Mouse (Mus musculus) lung, postnatal 36 days (tissue): ENCODE measurements around the gene Lrrc58.
A peak's percentile ranks its signal among the peaks of the same experiment; 100 is the strongest.

Experiments
- DNase-seq: peaks from one replicate; pipeline ENCODE4 v3.0.0; 2022; ENCODE audit warnings: mixed read lengths

Gene Lrrc58

DNA sequence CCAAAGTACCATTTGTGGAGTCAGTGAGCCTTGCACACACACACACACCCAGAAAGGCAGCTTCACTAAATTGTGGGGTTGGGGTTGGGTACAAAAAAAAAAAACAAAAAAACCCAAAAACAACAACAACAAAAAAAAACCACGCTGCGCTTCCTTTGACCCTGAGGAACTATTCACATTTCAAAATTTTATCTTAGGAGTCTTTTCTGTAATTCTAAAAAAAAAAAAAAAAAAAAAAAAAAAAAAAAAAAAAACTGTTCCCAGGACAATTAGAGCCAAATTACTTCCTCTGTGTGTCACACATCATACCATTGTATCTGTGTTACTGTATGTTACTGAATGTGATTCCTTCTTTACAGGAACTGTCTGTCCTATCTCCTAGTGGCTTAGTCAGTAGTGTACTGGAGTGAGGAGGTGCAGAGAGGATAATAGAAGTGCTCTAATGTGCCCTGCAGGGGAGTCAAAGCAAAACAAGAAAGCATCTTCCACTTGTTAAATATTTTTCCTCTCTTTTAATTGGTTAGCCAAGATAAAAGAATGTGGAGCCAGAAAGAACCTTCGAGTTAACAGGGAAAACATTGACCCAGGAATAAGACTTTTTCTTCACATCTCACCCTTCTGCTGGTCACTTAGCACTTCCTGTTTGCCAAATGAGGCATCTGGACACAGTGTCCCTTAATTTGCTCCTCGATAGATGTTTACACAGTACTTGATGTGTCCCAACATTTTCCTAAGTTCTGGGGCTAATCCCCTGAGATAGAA lies 1.5 kb downstream of the Lrrc58 start:
- DNase-seq, result peak; percentile 42

DNA sequence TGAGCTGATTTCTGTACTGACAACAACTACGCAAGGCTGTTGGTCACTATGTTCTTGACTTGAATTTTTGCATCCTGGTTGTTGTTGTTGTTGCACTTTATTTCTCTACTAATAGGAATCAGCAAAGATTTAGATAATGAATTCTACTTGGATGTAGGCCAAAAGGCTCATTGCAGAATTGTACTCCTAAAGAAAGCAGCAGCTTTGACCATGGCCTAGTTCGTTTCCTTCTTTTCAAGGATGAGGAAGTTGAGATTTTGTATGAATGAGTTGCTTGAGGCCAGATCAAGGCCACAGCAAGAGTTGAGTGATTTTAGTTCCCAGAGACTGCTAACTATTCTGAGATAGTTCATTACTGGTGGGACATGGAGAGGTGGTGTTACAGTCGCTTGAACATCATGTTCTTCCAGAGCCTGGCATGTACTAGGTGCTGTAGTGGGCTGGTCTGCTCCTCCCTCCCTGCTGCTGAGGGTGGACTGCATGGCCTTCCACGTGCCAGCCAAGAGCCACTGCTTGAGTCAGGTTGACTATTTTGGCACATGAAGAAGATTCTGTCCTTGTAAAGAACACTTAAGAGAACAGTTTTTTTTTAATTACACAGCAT lies 3.0 kb downstream of the Lrrc58 start:
- DNase-seq, result peak; percentile 70

DNA sequence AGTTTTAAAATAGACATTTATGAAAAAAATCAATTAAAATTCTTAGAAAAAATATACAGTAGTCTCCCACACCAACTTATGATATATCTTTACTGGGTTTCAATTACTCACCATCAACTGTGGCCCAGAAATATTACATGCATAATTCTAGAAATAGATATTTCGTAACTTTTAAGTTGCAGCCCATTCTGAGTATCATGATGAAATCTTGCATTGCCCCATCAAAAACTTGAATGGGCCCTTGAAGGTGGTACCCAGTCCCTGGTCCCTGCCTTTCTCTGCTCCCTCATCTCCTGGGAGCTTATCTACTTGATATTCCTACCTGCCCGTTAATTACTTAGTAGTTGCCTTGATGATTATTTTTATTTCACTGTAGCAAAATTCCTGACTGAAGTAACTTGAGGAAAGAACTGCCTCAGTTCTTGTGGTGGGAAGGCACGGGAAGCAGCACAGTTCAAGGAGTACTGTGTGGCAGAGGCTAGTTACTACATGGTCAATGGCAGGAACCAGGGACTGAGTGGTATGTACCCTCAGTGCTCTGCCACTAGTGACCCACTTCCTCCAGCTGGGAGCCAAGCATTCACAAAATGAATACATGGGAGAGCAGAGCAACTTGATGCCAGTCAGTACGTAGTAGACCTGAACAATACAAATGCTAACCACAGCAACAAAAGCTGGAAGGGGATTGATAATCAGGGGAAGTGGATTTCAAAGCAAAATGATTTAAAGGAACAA lies 6.5 kb downstream of the Lrrc58 start:
- peak; percentile 60 for DNase-seq

DNA sequence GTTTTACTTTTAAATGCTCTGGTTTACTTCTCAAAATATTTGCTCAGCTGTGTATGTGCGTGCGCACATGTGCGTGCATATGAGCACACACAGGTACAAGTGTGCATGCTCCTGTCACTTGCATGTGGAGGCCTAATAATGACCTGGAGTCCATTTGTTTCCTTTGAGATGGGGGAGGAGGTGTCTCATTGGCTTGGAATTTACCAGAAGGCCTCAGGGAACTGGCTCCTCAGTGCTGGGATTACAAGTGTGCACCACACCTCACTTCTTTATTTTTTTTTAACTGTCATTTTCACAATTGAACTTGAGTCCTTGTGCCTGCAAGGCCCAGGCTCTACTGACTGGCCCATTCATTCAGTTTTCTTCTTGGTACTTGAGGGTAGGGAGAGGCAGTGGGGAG lies 9.2 kb downstream of the Lrrc58 start:
- DNase-seq, result no peak

DNA sequence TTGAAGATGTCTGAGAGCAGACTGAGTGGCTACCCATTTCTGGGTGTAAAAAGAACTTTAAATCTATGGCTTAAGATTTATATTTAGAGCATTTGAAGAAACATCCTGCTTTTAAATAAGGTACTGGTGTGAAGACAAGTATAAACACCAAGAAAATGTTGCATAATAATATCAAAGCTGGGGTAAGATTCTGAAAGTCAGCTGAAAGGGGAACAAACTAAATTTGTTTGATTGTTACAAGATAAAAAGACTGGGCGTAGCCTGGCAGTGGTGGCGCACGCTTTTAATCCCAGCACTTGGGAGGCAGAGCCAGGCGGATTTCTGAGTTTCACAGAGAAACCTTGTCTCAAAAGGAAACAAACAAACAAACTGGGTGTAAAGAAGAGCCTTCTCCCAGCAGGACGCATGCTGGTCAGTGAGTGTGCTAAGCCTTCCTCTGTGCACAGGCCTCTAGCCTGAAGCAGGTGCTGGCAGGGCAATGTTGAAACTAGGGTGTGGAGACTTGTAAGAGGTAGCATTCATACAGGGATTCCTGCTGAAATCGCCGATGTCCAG lies 10.8 kb downstream of the Lrrc58 start:
- no peak for DNase-seq

DNA sequence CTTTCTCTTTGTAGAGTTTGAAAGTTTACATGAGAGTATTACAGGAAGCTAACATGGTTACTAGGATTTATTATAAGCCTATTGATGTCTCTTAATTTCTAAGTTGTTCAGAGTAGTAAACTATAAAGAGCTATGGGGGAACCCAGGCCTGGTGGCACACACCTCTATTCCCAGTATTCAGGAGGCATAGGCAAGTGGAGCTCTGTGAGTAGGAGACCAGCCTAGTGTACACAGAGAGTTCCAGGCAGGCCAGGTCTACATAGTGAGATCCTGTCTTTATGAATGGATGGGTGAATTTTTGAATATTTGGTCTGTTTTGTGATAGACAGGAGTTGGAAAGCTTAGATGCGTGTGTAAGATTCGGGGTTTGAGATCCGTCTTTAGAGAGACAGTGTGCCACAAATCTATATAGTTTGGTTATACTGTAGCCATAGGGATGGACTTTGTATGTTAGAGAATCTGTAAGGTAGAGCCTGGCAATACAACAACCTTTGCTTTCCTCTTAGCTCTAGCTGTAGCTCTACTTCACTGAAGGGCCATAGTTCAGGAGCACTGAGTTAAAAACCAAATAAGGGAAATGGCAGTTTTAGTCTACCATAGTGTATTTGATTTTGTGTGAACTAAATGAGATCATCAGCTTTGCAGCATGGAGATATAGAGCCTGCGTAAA lies 11.7 kb downstream of the Lrrc58 start:
- no peak for DNase-seq

DNA sequence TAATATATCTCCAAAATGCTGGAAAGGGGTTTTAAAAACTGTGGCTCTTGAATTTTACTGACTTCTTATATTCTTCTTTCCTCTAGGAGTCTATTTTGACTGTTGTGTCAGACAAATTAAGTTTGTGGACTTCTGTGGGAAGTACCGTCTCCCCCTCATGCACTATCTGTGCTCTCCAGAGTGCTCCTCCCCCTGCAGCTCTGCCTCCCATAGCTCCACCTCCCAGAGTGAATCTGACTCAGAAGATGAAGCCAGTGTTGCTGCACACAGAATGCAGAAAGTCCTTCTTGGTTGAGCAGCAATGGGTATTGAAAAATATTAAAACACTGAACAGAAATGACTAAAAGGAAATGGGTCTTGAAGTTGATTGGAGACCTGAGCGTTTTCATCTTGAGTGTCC lies 13.0 kb downstream of the Lrrc58 start:
- no peak for DNase-seq

DNA sequence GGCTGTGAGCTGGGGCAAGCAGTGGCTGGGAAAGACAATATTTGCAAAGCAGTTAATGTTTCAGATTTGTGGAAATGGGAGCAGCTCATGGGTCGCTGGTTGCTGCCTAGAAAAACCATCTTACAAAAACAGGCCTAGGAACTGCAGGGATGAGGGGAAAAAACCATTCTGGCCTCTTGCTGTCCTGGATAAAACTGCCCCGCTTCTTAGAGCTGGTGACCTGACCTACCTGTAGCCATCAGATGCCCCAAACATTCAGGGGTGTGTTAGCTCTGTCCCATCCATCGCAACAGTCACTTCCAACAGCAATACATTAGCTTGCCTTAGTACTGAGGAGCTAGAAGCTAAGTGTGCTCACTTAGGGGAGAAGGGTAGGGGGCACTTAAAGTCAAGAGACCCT lies 20.8 kb downstream of the Lrrc58 start:
- DNase-seq, result no peak

DNA sequence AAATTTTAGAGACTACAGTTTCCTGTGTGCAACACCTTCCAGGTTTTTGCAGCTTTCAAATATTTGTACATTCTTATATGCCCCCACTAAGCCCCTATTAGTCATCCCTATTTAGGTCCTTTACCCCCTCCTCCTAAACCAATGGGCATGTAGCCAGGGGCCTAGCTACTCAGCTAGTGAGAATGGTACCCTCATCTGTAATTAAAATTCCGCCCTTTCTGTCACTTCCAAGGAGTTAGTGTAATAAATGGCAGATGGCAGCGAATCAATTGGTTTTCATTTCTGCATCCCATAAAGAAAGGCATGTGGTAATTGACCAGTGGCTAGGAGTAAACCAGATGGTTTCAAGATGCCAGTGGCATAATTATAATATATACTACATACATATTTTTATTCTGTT lies 24.5 kb downstream of the Lrrc58 start:
- no peak for DNase-seq

DNA sequence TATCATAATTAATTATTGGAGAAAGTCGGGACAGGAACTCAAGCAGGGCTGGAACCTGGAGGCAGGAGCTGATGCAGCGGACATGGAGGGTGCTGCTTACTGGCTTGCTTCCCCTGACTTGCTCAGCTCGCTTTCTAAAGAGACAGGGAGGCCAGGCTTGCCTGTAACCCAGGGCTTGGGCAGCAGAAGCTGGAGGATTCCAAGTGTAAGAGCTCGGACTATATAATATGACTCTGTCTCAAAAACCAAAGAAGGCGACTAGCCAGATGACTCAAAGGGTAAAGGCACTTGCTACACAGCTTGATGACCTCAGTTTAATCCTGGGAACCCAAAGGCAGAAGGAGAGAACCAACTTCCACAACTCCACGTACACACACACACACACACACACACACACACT lies 25.2 kb downstream of the Lrrc58 start:
- DNase-seq, result no peak

DNA sequence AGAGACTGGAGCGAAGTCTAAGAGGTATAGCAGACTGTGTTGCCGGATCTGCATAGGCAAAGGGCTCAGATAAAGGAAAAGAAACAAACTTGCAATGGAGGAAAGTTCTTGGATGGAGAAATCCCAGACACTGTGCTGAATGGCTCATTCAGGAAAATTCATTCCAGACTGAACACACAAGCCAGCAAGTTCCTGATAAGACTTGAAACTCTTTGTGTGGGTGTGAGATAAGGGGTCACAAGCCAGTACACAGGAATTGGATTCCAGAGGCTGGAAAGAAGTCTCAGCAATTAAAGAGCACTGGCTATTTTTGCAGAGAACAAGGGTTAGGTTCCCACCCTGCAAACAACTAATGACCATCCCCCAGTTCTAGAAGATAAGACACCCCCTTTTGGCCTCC lies 25.8 kb downstream of the Lrrc58 start:
- DNase-seq, result no peak

DNA sequence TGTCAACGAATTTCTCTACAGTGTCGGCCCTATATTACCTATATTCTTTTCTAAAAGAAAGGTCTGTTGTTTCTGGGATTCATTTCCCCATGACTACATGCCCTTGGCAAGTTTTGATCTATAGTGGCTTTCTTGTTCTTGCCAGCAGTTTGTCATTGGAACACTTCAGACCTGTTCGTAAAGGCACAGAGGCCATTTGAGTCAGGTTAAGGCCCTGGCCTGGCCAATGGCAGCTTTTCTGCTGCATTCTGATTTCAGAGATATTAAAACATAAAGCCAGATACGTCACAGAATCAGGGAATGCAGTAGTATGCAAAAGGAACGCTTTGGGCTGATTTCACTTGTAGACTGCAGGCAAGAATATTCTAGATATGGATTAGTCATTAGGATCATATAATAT lies 30.6 kb downstream of the Lrrc58 start:
- no peak for DNase-seq

DNA sequence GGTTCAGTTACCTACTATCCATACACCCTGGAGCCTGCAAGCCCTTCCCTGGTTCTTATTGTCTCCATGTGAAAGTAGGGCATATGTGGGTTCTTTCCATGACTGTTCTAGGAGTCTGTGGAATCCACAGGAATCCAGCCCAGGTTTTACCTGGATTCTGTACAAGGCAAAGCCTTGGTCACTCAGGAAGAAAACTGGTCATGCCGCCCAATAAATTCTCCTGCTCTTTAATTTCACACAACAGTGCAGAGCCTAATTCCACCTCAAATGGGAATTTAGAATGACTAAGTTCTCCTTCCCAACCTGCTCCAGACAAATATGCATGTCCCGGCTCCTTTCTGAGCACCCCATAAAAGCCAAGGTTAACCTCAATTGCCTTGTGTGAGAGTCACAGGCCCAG lies 31.2 kb downstream of the Lrrc58 start:
- DNase-seq, result no peak

DNA sequence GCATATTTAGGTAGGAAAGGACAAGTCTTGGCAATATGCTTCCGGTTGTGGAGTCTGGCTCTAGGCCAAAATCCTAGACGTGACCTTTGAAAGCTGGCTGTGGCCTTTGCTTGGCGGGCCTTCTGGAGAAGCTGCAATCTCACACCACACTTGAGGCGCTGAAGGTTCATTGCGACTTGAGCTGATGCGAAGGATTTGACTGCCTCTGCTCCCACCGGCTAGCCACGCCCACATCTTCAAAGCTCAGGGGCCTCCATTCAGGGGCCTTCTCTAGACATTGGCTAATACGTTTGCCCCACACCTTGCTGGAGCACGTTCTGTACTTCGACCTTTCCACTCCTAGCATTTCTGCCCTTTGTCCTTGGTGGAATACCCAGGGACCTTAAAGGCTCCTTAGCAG lies 33.1 kb downstream of the Lrrc58 start:
- DNase-seq, result no peak

DNA sequence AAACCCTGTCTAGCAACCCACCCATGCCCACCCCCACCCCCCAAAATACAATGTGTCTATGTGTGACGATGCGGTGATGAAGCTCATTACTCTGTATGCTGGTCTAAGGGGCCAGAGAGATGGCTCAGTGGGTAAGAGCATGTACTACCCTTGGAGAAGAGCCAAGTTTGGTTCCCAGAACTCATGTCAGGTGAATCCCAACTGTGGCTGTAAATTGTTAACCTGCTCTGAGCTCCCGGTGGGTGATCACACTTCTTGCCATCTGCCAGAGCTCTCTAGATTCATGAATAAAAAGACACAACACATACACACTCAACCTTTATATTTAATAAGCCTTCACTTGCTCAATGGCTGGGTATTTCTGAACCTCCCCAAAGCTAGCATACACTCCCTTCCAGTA lies 38.3 kb downstream of the Lrrc58 start:
- DNase-seq, result no peak

DNA sequence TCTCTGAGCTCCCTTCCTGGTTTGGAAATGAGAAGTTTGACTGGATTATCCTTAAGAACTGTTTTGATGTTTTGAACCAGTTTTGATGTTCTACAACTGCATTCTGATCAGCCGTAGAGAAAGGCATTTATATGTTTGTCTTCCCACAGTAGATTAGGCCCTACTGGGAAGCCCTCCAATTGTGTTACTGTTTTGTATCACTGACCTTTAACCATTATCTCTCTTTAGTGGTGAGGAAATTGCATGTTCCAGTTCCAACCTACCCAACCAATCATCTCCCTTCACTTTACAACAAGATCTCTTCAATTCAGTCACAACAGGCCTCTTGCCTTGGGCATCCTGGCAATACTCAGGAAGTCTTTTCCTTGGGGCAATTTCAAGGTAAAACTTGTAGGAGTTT lies 42.9 kb downstream of the Lrrc58 start:
- no peak for DNase-seq

DNA sequence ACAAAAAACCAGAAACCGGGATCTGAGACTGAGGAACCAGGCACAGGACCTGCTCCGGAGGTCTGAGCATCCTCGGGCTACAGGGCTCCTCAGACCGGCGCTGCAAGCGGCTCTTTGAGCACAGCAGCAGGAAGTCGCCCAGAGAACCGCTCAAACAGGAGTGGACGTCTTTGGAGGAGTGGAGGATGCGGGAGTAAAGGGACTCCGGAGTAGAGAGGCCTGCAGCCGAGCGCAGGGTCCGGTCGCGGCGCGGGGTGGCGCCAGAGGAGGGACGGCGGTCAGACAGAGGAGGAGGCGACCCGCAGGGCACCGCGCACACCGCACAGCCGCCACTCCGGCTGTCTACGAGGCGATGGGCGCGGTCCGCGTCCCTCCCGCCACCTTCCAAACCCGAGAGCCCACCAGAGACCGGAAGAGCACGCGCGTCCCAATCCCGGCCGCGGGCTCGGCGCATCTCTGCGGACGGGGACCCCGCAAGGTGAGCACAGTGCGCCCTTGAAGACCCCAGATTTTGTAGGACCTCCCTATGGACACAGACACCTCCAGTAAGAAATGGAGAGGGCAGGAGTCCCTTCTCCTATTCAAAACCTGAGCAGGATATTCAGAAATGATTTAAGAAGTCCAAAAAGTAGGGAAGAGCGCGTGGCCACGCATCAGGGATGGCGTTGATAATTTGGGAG lies 48.1 kb downstream of the Lrrc58 start, which contains the start of gene Gpr156:
Gene Gpr156 (plus strand): TSS at position 359 of the 680 bp plus-strand sequence.
- peak; percentile 27 for DNase-seq

DNA sequence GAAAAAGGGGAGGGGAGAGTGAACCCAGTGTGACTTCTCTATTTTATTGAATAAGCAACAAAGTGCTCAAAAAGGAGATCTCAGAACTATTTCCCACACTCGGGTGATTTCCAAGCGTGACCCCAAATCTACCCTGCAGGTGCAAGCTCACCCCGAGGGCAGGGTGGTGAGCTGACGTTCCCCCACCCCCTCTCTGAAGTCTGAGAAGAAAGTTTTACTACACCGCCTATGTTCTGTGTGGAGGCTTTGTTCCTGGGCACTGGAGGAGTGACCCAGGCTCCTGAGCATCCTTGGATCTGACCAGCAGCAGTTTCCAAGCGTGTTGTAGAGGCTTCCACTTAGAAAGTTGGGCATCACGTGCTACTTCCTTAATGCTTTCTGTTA lies 48.6 kb downstream of the Lrrc58 start:
- no peak for DNase-seq

DNA sequence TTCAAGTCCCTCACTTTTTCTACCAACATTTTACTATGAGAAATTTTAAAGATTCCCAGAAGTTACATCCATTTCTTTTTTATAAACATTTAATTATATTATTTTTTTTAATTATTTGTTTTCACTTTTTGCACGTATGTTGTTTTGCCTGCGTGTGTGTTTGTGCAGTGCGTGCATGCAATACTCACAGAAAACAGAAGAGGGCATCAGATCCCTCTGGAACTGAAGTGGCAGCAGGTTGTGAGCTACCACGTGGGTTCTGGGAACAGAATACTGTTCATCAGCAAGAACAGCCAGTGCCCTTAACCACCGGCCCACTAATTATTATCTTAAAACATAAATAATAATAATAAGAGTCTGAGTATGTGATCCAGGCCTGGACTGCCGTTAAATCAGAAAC lies 50.8 kb downstream of the Lrrc58 start:
- no peak for DNase-seq

DNA sequence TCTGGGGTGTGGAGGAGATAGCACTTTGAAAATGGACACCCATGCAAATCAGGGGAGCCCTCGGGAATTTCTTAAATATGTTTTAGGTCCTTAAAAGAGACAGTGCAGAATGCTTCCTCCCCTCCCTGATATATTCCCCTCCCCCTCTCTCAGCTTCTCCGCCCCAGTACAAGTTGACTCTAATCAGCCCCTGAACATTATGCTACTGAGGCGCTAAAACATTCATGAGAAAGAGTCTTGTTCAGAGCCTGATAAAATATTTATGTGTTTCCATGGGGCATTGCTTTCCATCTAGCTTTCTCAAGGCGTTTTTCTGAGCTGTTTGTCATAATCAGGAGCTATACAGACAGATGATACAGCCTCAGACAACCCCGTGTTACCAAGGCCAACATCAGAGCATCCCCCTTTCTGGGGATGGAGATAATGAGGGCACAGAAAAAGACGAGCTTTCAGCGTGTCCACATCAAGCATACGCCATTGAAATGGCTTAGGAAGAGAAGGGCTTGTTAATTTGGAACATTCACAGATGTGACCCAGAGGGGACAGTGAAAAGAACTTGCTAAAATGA lies 52.7 kb downstream of the Lrrc58 start:
- no peak for DNase-seq

DNA sequence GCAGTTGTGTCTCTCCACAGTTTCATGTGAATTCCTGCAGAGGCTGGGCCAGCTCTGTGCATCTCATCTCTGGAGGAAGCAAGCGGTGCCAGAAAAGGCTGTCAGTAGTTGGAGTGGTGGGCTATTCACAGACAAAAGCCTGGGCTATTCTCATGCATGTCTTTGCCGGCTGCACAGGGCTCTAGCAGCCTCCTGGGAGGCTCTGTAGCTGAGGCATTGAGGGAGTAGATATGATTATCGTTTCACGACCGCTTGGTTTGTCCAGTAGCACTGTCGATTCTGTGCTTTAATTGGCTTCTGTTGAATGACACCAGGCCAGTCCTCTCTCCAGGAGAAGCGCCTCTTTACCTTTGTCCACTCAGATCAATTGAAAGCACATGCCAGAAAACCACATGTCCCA lies 57.9 kb downstream of the Lrrc58 start:
- DNase-seq, result no peak

DNA sequence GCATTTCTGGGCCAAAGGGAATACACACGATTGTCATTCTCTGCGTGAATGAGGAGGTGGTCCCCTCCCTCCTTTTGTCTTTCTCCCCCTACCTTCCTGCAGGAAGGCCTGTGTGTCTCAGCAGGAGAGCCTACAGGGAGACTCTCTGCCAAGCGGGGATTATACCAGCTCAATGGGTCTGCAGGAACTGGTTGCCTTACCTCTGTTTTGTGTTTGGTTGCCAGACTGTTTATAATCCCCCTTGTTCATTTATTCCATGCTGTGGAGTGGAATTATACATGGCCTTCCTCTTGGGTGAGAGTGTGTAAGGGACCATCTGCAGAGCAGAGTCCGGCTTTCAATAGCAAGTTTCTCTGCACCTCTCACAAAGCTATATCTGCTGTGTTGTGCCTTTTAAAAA lies 58.9 kb downstream of the Lrrc58 start:
- DNase-seq, result no peak
